Mouse (Mus musculus): ENCODE measurements around the gene Nme7. TPM values are rescaled to one million over a fixed set of nuclear protein-coding genes. Genes with fewer than 3 reads are reported as not detected.
A peak's percentile ranks its signal among the peaks of the same experiment; 100 is the strongest.

Gene Nme7
- polyA plus RNA-seq, 1 experiment = 22.2 TPM

GRCm38 (mm10) chr1:164426227-164426626 is 122.3 kb downstream of the Nme7 start:
- no peak for DNase-seq (ENCODE audit: extremely low spot score in 1 of 2, low spot score in 1 of 2)

- DNase-seq (ENCODE audit: extremely low spot score in 1 of 2, low spot score in 1 of 2) = no peak
These were observed 123.9 kb downstream of the Nme7 start for GRCm38 (mm10) chr1:164427777-164428176.

- DNase-seq (ENCODE audit: extremely low spot score in 1 of 2, low spot score in 1 of 2) = no peak
These were observed 124.7 kb downstream of the Nme7 start for GRCm38 (mm10) chr1:164428644-164429043.

GRCm38 (mm10) chr1:164432649-164433048 is 128.7 kb downstream of the Nme7 start:
- DNase-seq (ENCODE audit: extremely low spot score in 1 of 2, low spot score in 1 of 2) = no peak

GRCm38 (mm10) chr1:164434049-164434448 is 130.1 kb downstream of the Nme7 start:
- DNase-seq (ENCODE audit: extremely low spot score in 1 of 2, low spot score in 1 of 2) = no peak

- peak in 1 of 2 experiments; percentile 21 for DNase-seq (ENCODE audit: extremely low spot score in 1 of 2, low spot score in 1 of 2)
These were observed 132.8 kb downstream of the Nme7 start for GRCm38 (mm10) chr1:164436749-164437148.

GRCm38 (mm10) chr1:164440230-164440629 is 136.3 kb downstream of the Nme7 start:
- DNase-seq (ENCODE audit: extremely low spot score in 1 of 2, low spot score in 1 of 2) = no peak

- DNase-seq (ENCODE audit: extremely low spot score in 1 of 2, low spot score in 1 of 2) = no peak
These were observed 136.9 kb downstream of the Nme7 start for GRCm38 (mm10) chr1:164440708-164441407.

GRCm38 (mm10) chr1:164441408-164441974 is 137.6 kb downstream of the Nme7 start:
- DNase-seq (ENCODE audit: extremely low spot score in 1 of 2, low spot score in 1 of 2) = no peak

GRCm38 (mm10) chr1:164445620-164446162 is 141.8 kb downstream of the Nme7 start:
- DNase-seq (ENCODE audit: extremely low spot score in 1 of 2, low spot score in 1 of 2) = no peak

GRCm38 (mm10) chr1:164446535-164446934 is 142.6 kb downstream of the Nme7 start:
- no peak for DNase-seq (ENCODE audit: extremely low spot score in 1 of 2, low spot score in 1 of 2)

- DNase-seq (ENCODE audit: extremely low spot score in 1 of 2, low spot score in 1 of 2) = no peak
These were observed 143.6 kb downstream of the Nme7 start for GRCm38 (mm10) chr1:164447521-164447920.

- no peak for DNase-seq (ENCODE audit: extremely low spot score in 1 of 2, low spot score in 1 of 2)
These were observed 145.7 kb downstream of the Nme7 start for GRCm38 (mm10) chr1:164449626-164450025.

- no peak for DNase-seq (ENCODE audit: extremely low spot score in 1 of 2, low spot score in 1 of 2)
These were observed 146.3 kb downstream of the Nme7 start for GRCm38 (mm10) chr1:164450231-164450630.

GRCm38 (mm10) chr1:164450644-164451043 is 146.7 kb downstream of the Nme7 start:
- DNase-seq (ENCODE audit: extremely low spot score in 1 of 2, low spot score in 1 of 2) = no peak

- no peak for DNase-seq (ENCODE audit: extremely low spot score in 1 of 2, low spot score in 1 of 2)
These were observed 147.4 kb downstream of the Nme7 start for GRCm38 (mm10) chr1:164451346-164451745.

- DNase-seq (ENCODE audit: extremely low spot score in 1 of 2, low spot score in 1 of 2) = no peak
These were observed 148.7 kb downstream of the Nme7 start for GRCm38 (mm10) chr1:164452580-164452979.

- DNase-seq (ENCODE audit: extremely low spot score in 1 of 2, low spot score in 1 of 2) = no peak
These were observed 149.2 kb downstream of the Nme7 start for GRCm38 (mm10) chr1:164453146-164453545.

GRCm38 (mm10) chr1:164453739-164454138 is 149.8 kb downstream of the Nme7 start:
- DNase-seq (ENCODE audit: extremely low spot score in 1 of 2, low spot score in 1 of 2) = no peak

GRCm38 (mm10) chr1:164454747-164455400 is 151.0 kb downstream of the Nme7 start:
- peak in 1 of 2 experiments; percentile 87 for DNase-seq (ENCODE audit: extremely low spot score in 1 of 2, low spot score in 1 of 2)

- no peak for DNase-seq (ENCODE audit: extremely low spot score in 1 of 2, low spot score in 1 of 2)
These were observed 151.7 kb downstream of the Nme7 start for GRCm38 (mm10) chr1:164455614-164456013.

- DNase-seq (ENCODE audit: extremely low spot score in 1 of 2, low spot score in 1 of 2) = no peak
These were observed 152.1 kb downstream of the Nme7 start for GRCm38 (mm10) chr1:164456065-164456464.

All from frontal cortex, adult 2 months (tissue).